Mouse (Mus musculus): ENCODE data around the gene Pga5. TPM values are rescaled to one million over a fixed set of nuclear protein-coding genes. Genes with fewer than 3 reads are reported as not detected.

Pga5 gene
- polyA plus RNA-seq, 1 experiment from 2014 or later, result not detected

- no peaks in the 10 kb centered on the region for H3K36me3 ChIP-seq
- peaks cover 73% of the 10 kb centered on the region for H3K4me1 ChIP-seq
- no peaks in the 10 kb centered on the region for H3K9me3 ChIP-seq (replicated peaks)
- H3K4me3 ChIP-seq, result no peak overlapping the region
- 80% methylated on average over 9 of the region's 9 CpGs for WGBS
- 0 out of 2 replicates have a peak, but pooled peaks cover 10% of the 10 kb centered on the region for H3K27me3 ChIP-seq (ENCODE audit: low read depth, poor library complexity, severe bottlenecking)
- no peak for DNase-seq (ENCODE audit: low spot score)
- H3K27ac ChIP-seq (replicated peaks), result 0 out of 2 replicates have a peak overlapping the region, but pooled peaks have one; percentile 61
Observed at GRCm38 (mm10) chr19:10698131-10698991, 20.5 kb upstream of the Pga5 start.

- 0 out of 2 replicates have a peak, but pooled peaks cover 4% of the 10 kb centered on the region for H3K27me3 ChIP-seq (ENCODE audit: low read depth, poor library complexity, severe bottlenecking)
- H3K4me1 ChIP-seq, result peaks cover 55% of the 10 kb centered on the region
- H3K27ac ChIP-seq (replicated peaks), result peak overlapping the region; percentile 46
- 46% methylated on average over 7 of the region's 7 CpGs for WGBS
- no peak overlapping the region for H3K4me3 ChIP-seq
- H3K9me3 ChIP-seq (replicated peaks), result no peaks in the 10 kb centered on the region
- no peak for DNase-seq (ENCODE audit: low spot score)
- H3K36me3 ChIP-seq, result no peaks in the 10 kb centered on the region
Observed at GRCm38 (mm10) chr19:10695801-10696200, 17.9 kb upstream of the Pga5 start.

GRCm38 (mm10) chr19:10693926-10694682 is 16.2 kb upstream of the Pga5 start:
- WGBS, result 88% methylated on average over 10 of the region's 10 CpGs
- Histone ChIP-seq H3K27me3 (ENCODE audit: low read depth, poor library complexity, severe bottlenecking) (0 out of 2 replicates have a peak, but pooled peaks cover 4% of the 10 kb centered on the region), H3K4me1 (peaks cover 55% of the 10 kb centered on the region), H3K27ac (replicated peaks) (no peak overlapping the region), H3K9me3 (replicated peaks) (no peaks in the 10 kb centered on the region), H3K36me3 (no peaks in the 10 kb centered on the region), H3K4me3 (no peak overlapping the region)
- no peak for DNase-seq (ENCODE audit: low spot score)

GRCm38 (mm10) chr19:10692361-10692760 is 14.5 kb upstream of the Pga5 start:
- 92% methylated on average over 4 of the region's 4 CpGs for WGBS
- no peak for DNase-seq (ENCODE audit: low spot score)
- H3K4me1 ChIP-seq, result peaks cover 51% of the 10 kb centered on the region
- H3K4me3 ChIP-seq, result no peak overlapping the region
- no peaks in the 10 kb centered on the region for H3K27me3 ChIP-seq (ENCODE audit: low read depth, poor library complexity, severe bottlenecking)
- H3K9me3 ChIP-seq (replicated peaks), result no peaks in the 10 kb centered on the region
- no peak overlapping the region for H3K27ac ChIP-seq (replicated peaks)
- H3K36me3 ChIP-seq, result no peaks in the 10 kb centered on the region

- Histone ChIP-seq H3K27ac (replicated peaks) (no peak overlapping the region), H3K4me3 (no peak overlapping the region), H3K4me1 (peaks cover 44% of the 10 kb centered on the region), H3K36me3 (no peaks in the 10 kb centered on the region), H3K27me3 (ENCODE audit: low read depth, poor library complexity, severe bottlenecking) (no peaks in the 10 kb centered on the region), H3K9me3 (replicated peaks) (no peaks in the 10 kb centered on the region)
- DNase-seq (ENCODE audit: low spot score), result no peak
- WGBS, result 86% methylated on average over 3 of the region's 3 CpGs
Observed at GRCm38 (mm10) chr19:10691660-10692059, 13.8 kb upstream of the Pga5 start.

- H3K27me3 ChIP-seq (ENCODE audit: low read depth, poor library complexity, severe bottlenecking), result no peaks in the 10 kb centered on the region
- DNase-seq (ENCODE audit: low spot score), result no peak
- no peak overlapping the region for H3K27ac ChIP-seq (replicated peaks)
- H3K4me3 ChIP-seq, result no peak overlapping the region
- no peaks in the 10 kb centered on the region for H3K36me3 ChIP-seq
- H3K4me1 ChIP-seq, result peaks cover 42% of the 10 kb centered on the region
- no peaks in the 10 kb centered on the region for H3K9me3 ChIP-seq (replicated peaks)
- 90% methylated on average over 4 of the region's 4 CpGs for WGBS
Observed at GRCm38 (mm10) chr19:10691121-10691520, 13.2 kb upstream of the Pga5 start.

- Histone ChIP-seq H3K4me3 (no peak overlapping the region), H3K27ac (replicated peaks) (no peak overlapping the region)
Observed at GRCm38 (mm10) chr19:10690336-10690735, 12.5 kb upstream of the Pga5 start.

GRCm38 (mm10) chr19:10689470-10690166 is 11.7 kb upstream of the Pga5 start:
- Histone ChIP-seq H3K36me3 (no peaks in the 10 kb centered on the region), H3K27ac (replicated peaks) (peak overlapping the region; percentile 95), H3K27me3 (ENCODE audit: low read depth, poor library complexity, severe bottlenecking) (no peaks in the 10 kb centered on the region), H3K9me3 (replicated peaks) (no peaks in the 10 kb centered on the region), H3K4me1 (peaks cover 31% of the 10 kb centered on the region), H3K4me3 (peak overlapping the region; percentile 71)
- no peak for DNase-seq (ENCODE audit: low spot score)
- WGBS, result 71% methylated on average over 5 of the region's 5 CpGs

More at GRCm38 (mm10) chr19:10690336-10690735, 12.5 kb upstream of the Pga5 start:
- Histone ChIP-seq H3K36me3 (no peaks in the 10 kb centered on the region), H3K27me3 (ENCODE audit: low read depth, poor library complexity, severe bottlenecking) (no peaks in the 10 kb centered on the region), H3K4me1 (peaks cover 34% of the 10 kb centered on the region), H3K9me3 (replicated peaks) (no peaks in the 10 kb centered on the region)
- DNase-seq (ENCODE audit: low spot score), result no peak
- 93% methylated on average over 3 of the region's 3 CpGs for WGBS

GRCm38 (mm10) chr19:10688537-10689352 is 10.9 kb upstream of the Pga5 start, which contains the start of gene Vps37c:
TSS of gene Vps37c (plus strand) at chr19:10688735.
- peak within 1 kb of the TSS; percentile 71 for H3K4me3 ChIP-seq
- H3K27me3 ChIP-seq (ENCODE audit: low read depth, poor library complexity, severe bottlenecking), result no peaks in the 10 kb centered on the region
- H3K4me1 ChIP-seq, result peaks cover 31% of the 10 kb centered on the region
- WGBS, result under 1% methylated on average over 74 of the region's 74 CpGs
- peak within 1 kb of the TSS; percentile 95 for H3K27ac ChIP-seq (replicated peaks)
- no peaks in the 10 kb centered on the region for H3K36me3 ChIP-seq
- no peaks in the 10 kb centered on the region for H3K9me3 ChIP-seq (replicated peaks)
- DNase-seq (ENCODE audit: low spot score), result peak; percentile 93

- Histone ChIP-seq H3K4me3 (no peak overlapping the region), H3K27me3 (ENCODE audit: low read depth, poor library complexity, severe bottlenecking) (no peaks in the 10 kb centered on the region), H3K4me1 (peaks cover 29% of the 10 kb centered on the region), H3K36me3 (no peaks in the 10 kb centered on the region), H3K9me3 (replicated peaks) (no peaks in the 10 kb centered on the region), H3K27ac (replicated peaks) (no peak overlapping the region)
- DNase-seq (ENCODE audit: low spot score), result no peak
- 78% methylated on average over 2 of the region's 2 CpGs for WGBS
Observed at GRCm38 (mm10) chr19:10685727-10686126, 7.9 kb upstream of the Pga5 start.

GRCm38 (mm10) chr19:10685081-10685480 is 7.2 kb upstream of the Pga5 start:
- no peaks in the 10 kb centered on the region for H3K27me3 ChIP-seq (ENCODE audit: low read depth, poor library complexity, severe bottlenecking)
- H3K9me3 ChIP-seq (replicated peaks), result no peaks in the 10 kb centered on the region
- H3K4me3 ChIP-seq, result no peak overlapping the region
- H3K4me1 ChIP-seq, result peaks cover 23% of the 10 kb centered on the region
- H3K27ac ChIP-seq (replicated peaks), result no peak overlapping the region
- 93% methylated on average over 9 of the region's 9 CpGs for WGBS
- H3K36me3 ChIP-seq, result no peaks in the 10 kb centered on the region
- DNase-seq (ENCODE audit: low spot score), result no peak

- 78% methylated on average over 4 of the region's 4 CpGs for WGBS
- no peak overlapping the region for H3K4me3 ChIP-seq
Observed at GRCm38 (mm10) chr19:10681571-10681970, 3.7 kb upstream of the Pga5 start.

More at GRCm38 (mm10) chr19:10681571-10681970, 3.7 kb upstream of the Pga5 start:
- Histone ChIP-seq H3K4me1 (no peaks in the 10 kb centered on the region), H3K9me3 (replicated peaks) (no peaks in the 10 kb centered on the region), H3K27me3 (ENCODE audit: low read depth, poor library complexity, severe bottlenecking) (no peaks in the 10 kb centered on the region), H3K36me3 (no peaks in the 10 kb centered on the region), H3K27ac (replicated peaks) (no peak overlapping the region)
- DNase-seq (ENCODE audit: low spot score), result no peak
